Mouse (Mus musculus) midbrain, embryonic 16.5 days (tissue): ENCODE measurements around the gene Nuak2. TPM values are rescaled to one million over a fixed set of nuclear protein-coding genes. Genes with fewer than 3 reads are reported as not detected.
"Not testable (repeated sequence)": the region's sequence is repeated elsewhere in the genome, so short reads cannot be mapped to it uniquely, and the experiment has no call there.

Experiments
- ATAC-seq: fragments of 200-750 bp; cut with Nextera tagmentation; 2 replicates; pipeline ENCODE4 v1.8.0; 2017; ENCODE audit warnings: moderate TSS enrichment
- H3K27ac ChIP-seq: fragments of 300-500 bp; sonication (generic); 2 replicates; pipeline ENCODE4 v1.5.1; 2014; ENCODE audit warnings: mild to moderate bottlenecking, low read length, mixed read lengths
- H3K27me3 ChIP-seq: fragments of 300-500 bp; sonication (generic); 2 replicates; pipeline ENCODE4 v1.6.1; 2014; ENCODE audit warnings: low read depth, low read length, mixed read lengths; ENCODE audit not compliant: control insufficient read depth, insufficient read depth
- H3K36me3 ChIP-seq: fragments of 300-500 bp; sonication (generic); 2 replicates; pipeline ENCODE4 v1.6.1; 2014; ENCODE audit warnings: mild to moderate bottlenecking, low read length, moderate library complexity, mixed read lengths; ENCODE audit not compliant: control insufficient read depth, insufficient read depth
- H3K4me1 ChIP-seq: fragments of 300-500 bp; sonication (generic); 2 replicates; pipeline ENCODE4 v1.6.1; 2014; ENCODE audit warnings: mild to moderate bottlenecking, low read length, mixed read lengths; ENCODE audit not compliant: control insufficient read depth, insufficient read depth
- H3K4me2 ChIP-seq: fragments of 300-500 bp; sonication (generic); 2 replicates; pipeline ENCODE4 v1.6.1; 2014; ENCODE audit warnings: mild to moderate bottlenecking, low read length, mixed read lengths
- H3K4me3 ChIP-seq: fragments of 300-500 bp; sonication (generic); 2 replicates; pipeline ENCODE4 v1.5.1; 2014; ENCODE audit warnings: low read depth, mild to moderate bottlenecking, low read length, moderate library complexity, mixed read lengths
- H3K9ac ChIP-seq: fragments of 300-500 bp; sonication (generic); 2 replicates; pipeline ENCODE4 v1.6.1; 2014; ENCODE audit warnings: low read depth, low read length, mixed read lengths
- H3K9me3 ChIP-seq: fragments of 300-500 bp; sonication (generic); replicated peaks from 2 replicates; pipeline ENCODE4 v1.6.1; 2014; ENCODE audit warnings: mild to moderate bottlenecking, low read length, mixed read lengths; ENCODE audit not compliant: control insufficient read depth, poor library complexity, severe bottlenecking
- WGBS: fragments of 180-500 bp; shearing (Covaris S2); extraction: QIAGEN DNeasy Blood & Tissue Kit; methylation state at CpG from one replicate; pipeline ENCODE4 v1.1.7; 2014; 5-methylcytosine and 5-hydroxymethylcytosine counted together
- polyA plus RNA-seq: library from polyadenylated mRNA; unstranded; fragments of >200 nt; fragmentation: Nextera tagmentation; extraction: Ambion mirVana; gene quantifications from 2 replicates; pipeline ENCODE4 v1.2.1, GENCODE M21; 2015

The Nuak2 gene
- polyA plus RNA-seq, 1 experiment from 2014 or later, result 19.8 TPM

- not testable (repeated sequence) for H3K9me3 ChIP-seq, H3K9ac ChIP-seq, H3K36me3 ChIP-seq, H3K27me3 ChIP-seq, H3K4me3 ChIP-seq, H3K4me1 ChIP-seq, H3K27ac ChIP-seq, H3K4me2 ChIP-seq, ATAC-seq
These were observed 33.1 kb downstream of the Nuak2 start for GRCm38 (mm10) chr1:132349049-132349448.

- not testable (repeated sequence) for ATAC-seq, H3K9me3 ChIP-seq
- WGBS, result 94% methylated on average over 3 of the region's 3 CpGs
These were observed 33.7 kb downstream of the Nuak2 start for GRCm38 (mm10) chr1:132349601-132350000.

GRCm38 (mm10) chr1:132351058-132351457, 35.1 kb downstream of the Nuak2 start:
- Histone ChIP-seq H3K9ac (no peak overlapping the region), H3K4me2 (no peak overlapping the region), H3K27me3 (no peaks in the 10 kb centered on the region), H3K4me3 (no peak overlapping the region), H3K9me3 (no peaks in the 10 kb centered on the region), H3K36me3 (no peaks in the 10 kb centered on the region), H3K27ac (no peak overlapping the region), H3K4me1 (peaks cover 4% of the 10 kb centered on the region; the same call in 1 of the 2 replicates)
- ATAC-seq, result no peak
- WGBS, result 96% methylated on average over 4 of the region's 4 CpGs

More at GRCm38 (mm10) chr1:132349601-132350000, 33.7 kb downstream of the Nuak2 start:
- not testable (repeated sequence) for H3K36me3 ChIP-seq, H3K27me3 ChIP-seq, H3K4me3 ChIP-seq, H3K4me1 ChIP-seq, H3K4me2 ChIP-seq, H3K27ac ChIP-seq, H3K9ac ChIP-seq

GRCm38 (mm10) chr1:132353389-132353788, 37.5 kb downstream of the Nuak2 start:
- WGBS, result 76% methylated on average over 5 of the region's 5 CpGs
- no peaks in the 10 kb centered on the region for H3K9me3 ChIP-seq
- H3K36me3 ChIP-seq, result peaks cover 7% of the 10 kb centered on the region; the same call in 1 of the 2 replicates
- no peak overlapping the region for H3K27ac ChIP-seq
- no peak overlapping the region for H3K4me2 ChIP-seq
- no peaks in the 10 kb centered on the region for H3K27me3 ChIP-seq
- peaks cover 4% of the 10 kb centered on the region; the same call in 1 of the 2 replicates for H3K4me1 ChIP-seq
- ATAC-seq, result no peak
- no peak overlapping the region for H3K9ac ChIP-seq
- no peak overlapping the region for H3K4me3 ChIP-seq

- Histone ChIP-seq H3K4me3 (no peak overlapping the region), H3K27me3 (no peaks in the 10 kb centered on the region), H3K4me1 (peaks cover 4% of the 10 kb centered on the region; the same call in 1 of the 2 replicates), H3K9me3 (no peaks in the 10 kb centered on the region), H3K4me2 (no peak overlapping the region), H3K9ac (no peak overlapping the region), H3K36me3 (peaks cover 15% of the 10 kb centered on the region; the same call in 1 of the 2 replicates), H3K27ac (no peak overlapping the region)
- WGBS, result 78% methylated on average over 9 of the region's 9 CpGs
- ATAC-seq, result no peak
These were observed 38.3 kb downstream of the Nuak2 start for GRCm38 (mm10) chr1:132354234-132354633.

- H3K9ac ChIP-seq, result peak overlapping the region; percentile 40; the same call in 1 of the 2 replicates
- no peak overlapping the region for H3K4me3 ChIP-seq
- no peaks in the 10 kb centered on the region for H3K27me3 ChIP-seq
- H3K27ac ChIP-seq, result peak overlapping the region; percentile 54
- WGBS, result 30% methylated on average over 6 of the region's 6 CpGs
- no peaks in the 10 kb centered on the region for H3K9me3 ChIP-seq
- H3K4me2 ChIP-seq, result no peak overlapping the region
- 0 out of 2 replicates have a peak, but pooled peaks have one; percentile 26 for ATAC-seq
- peaks cover 4% of the 10 kb centered on the region; the same call in 1 of the 2 replicates for H3K4me1 ChIP-seq
- H3K36me3 ChIP-seq, result peaks cover 22% of the 10 kb centered on the region
These were observed 39.3 kb downstream of the Nuak2 start for GRCm38 (mm10) chr1:132355162-132355601.

- Histone ChIP-seq H3K9ac (0 out of 2 replicates have a peak overlapping the region, but pooled peaks have one; percentile 43), H3K4me1 (peaks cover 4% of the 10 kb centered on the region; the same call in 1 of the 2 replicates), H3K4me3 (no peak overlapping the region), H3K36me3 (peaks cover 29% of the 10 kb centered on the region), H3K4me2 (no peak overlapping the region), H3K27me3 (no peaks in the 10 kb centered on the region), H3K27ac (peak overlapping the region; percentile 58), H3K9me3 (no peaks in the 10 kb centered on the region)
- 0% methylated on average over 3 of the region's 3 CpGs for WGBS
- peak; percentile 79 for ATAC-seq
These were observed 39.9 kb downstream of the Nuak2 start for GRCm38 (mm10) chr1:132355841-132356242.

- ATAC-seq, result no peak
- H3K4me3 ChIP-seq, result no peak overlapping the region
- no peaks in the 10 kb centered on the region for H3K27me3 ChIP-seq
- WGBS, result 67% methylated on average over 1 of the region's 1 CpGs
- H3K4me1 ChIP-seq, result peaks cover 4% of the 10 kb centered on the region; the same call in 1 of the 2 replicates
- no peak overlapping the region for H3K9ac ChIP-seq
- H3K36me3 ChIP-seq, result peaks cover 31% of the 10 kb centered on the region
- H3K9me3 ChIP-seq, result no peaks in the 10 kb centered on the region
- no peak overlapping the region for H3K27ac ChIP-seq
- no peak overlapping the region for H3K4me2 ChIP-seq
These were observed 40.9 kb downstream of the Nuak2 start for GRCm38 (mm10) chr1:132356841-132357240.

GRCm38 (mm10) chr1:132361959-132362358, 46.0 kb downstream of the Nuak2 start:
- WGBS, result 85% methylated on average over 6 of the region's 6 CpGs

More at GRCm38 (mm10) chr1:132361959-132362358, 46.0 kb downstream of the Nuak2 start:
- no peak for ATAC-seq
- Histone ChIP-seq H3K27me3 (no peaks in the 10 kb centered on the region), H3K4me1 (no peaks in the 10 kb centered on the region), H3K27ac (no peak overlapping the region), H3K9ac (no peak overlapping the region), H3K36me3 (peaks cover 31% of the 10 kb centered on the region), H3K4me2 (no peak overlapping the region), H3K4me3 (no peak overlapping the region), H3K9me3 (no peaks in the 10 kb centered on the region)
